Mouse (Mus musculus): ENCODE data around the gene Pxn. TPM values are rescaled to one million over a fixed set of nuclear protein-coding genes. Genes with fewer than 3 reads are reported as not detected.

Gene Pxn
- polyA plus RNA-seq, 1 experiment from 2014 or later: 40.3 TPM

- no peaks in the 10 kb centered on the region for H3K9me3 ChIP-seq
- H3K4me2 ChIP-seq: no peak overlapping the region
- peak overlapping the region; percentile 34 for H3K9ac ChIP-seq (replicated peaks)
- peaks cover 76% of the 10 kb centered on the region for H3K36me3 ChIP-seq
- peaks cover 44% of the 10 kb centered on the region for H3K4me1 ChIP-seq (replicated peaks)
- 82% methylated on average over 11 of the region's 11 CpGs for WGBS
- H3K27ac ChIP-seq: peak overlapping the region; percentile 50
- no peak overlapping the region for H3K4me3 ChIP-seq (replicated peaks)
- no peak for ATAC-seq (ENCODE audit: insufficient number of reproducible peaks, insufficient read depth, low FRiP score, low TSS enrichment, low read depth)
- H3K27me3 ChIP-seq: no peaks in the 10 kb centered on the region
Measured at GRCm38 (mm10) chr5:115546536-115546935, 40.1 kb downstream of the Pxn start.

DNA sequence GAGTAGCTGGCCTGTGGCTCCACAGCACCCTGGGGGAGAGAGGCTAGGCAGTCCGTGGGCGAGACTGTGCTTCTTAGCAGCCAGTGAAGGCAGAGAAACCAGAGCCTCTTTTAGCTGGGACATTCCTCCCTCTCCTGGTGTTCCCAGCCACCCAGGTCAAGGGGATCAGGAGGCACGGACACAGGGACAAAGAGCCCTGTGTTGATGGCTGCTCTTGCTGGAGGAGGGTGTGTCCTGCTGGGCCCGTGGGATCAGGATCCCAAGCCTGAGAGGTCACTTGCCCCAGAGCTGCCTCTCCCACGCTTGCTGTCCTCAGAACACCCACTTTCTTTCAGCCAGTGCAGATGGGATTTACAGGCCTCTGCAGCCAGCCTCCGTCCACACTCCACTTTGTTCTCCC lies 40.5 kb downstream of the Pxn start:
- H3K27ac ChIP-seq: peak overlapping the region; percentile 50
- peak overlapping the region; percentile 34; the same call in 1 of the 2 replicates for H3K9ac ChIP-seq (replicated peaks)
- WGBS: 60% methylated on average over 6 of the region's 6 CpGs
- H3K4me3 ChIP-seq (replicated peaks): no peak overlapping the region
- peaks cover 43% of the 10 kb centered on the region for H3K4me1 ChIP-seq (replicated peaks)
- ATAC-seq (ENCODE audit: insufficient number of reproducible peaks, insufficient read depth, low FRiP score, low TSS enrichment, low read depth): no peak
- no peaks in the 10 kb centered on the region for H3K27me3 ChIP-seq
- H3K36me3 ChIP-seq: peaks cover 81% of the 10 kb centered on the region
- no peak overlapping the region for H3K4me2 ChIP-seq
- H3K9me3 ChIP-seq: no peaks in the 10 kb centered on the region

DNA sequence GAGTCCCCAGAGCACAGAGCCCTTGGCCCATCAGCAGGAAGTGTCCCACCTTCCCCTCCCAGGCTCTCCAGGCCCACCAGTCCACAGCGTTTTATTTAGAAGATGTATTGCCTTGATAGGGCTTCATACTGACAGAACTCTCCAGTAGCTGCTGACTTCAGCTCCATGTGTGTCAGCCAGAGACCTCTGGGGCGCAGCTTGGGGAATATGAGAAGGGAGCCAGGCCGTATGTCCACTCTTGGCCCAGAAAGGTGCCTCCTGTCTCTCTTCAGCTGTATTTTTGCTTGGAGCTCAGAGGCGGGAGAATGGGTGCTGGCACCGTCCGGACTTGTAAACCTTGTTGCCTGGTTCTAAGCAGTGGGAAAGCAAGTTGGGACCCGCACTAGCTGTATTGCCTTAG lies 40.9 kb downstream of the Pxn start:
- Histone ChIP-seq H3K9me3 (no peaks in the 10 kb centered on the region), H3K27ac (peak overlapping the region; percentile 50; the same call in 1 of the 2 replicates), H3K4me1 (replicated peaks) (peaks cover 39% of the 10 kb centered on the region), H3K4me2 (no peak overlapping the region), H3K9ac (replicated peaks) (no peak overlapping the region), H3K36me3 (peaks cover 85% of the 10 kb centered on the region), H3K4me3 (replicated peaks) (no peak overlapping the region), H3K27me3 (no peaks in the 10 kb centered on the region)
- 85% methylated on average over 7 of the region's 7 CpGs for WGBS
- ATAC-seq (ENCODE audit: insufficient number of reproducible peaks, insufficient read depth, low FRiP score, low TSS enrichment, low read depth): no peak

DNA sequence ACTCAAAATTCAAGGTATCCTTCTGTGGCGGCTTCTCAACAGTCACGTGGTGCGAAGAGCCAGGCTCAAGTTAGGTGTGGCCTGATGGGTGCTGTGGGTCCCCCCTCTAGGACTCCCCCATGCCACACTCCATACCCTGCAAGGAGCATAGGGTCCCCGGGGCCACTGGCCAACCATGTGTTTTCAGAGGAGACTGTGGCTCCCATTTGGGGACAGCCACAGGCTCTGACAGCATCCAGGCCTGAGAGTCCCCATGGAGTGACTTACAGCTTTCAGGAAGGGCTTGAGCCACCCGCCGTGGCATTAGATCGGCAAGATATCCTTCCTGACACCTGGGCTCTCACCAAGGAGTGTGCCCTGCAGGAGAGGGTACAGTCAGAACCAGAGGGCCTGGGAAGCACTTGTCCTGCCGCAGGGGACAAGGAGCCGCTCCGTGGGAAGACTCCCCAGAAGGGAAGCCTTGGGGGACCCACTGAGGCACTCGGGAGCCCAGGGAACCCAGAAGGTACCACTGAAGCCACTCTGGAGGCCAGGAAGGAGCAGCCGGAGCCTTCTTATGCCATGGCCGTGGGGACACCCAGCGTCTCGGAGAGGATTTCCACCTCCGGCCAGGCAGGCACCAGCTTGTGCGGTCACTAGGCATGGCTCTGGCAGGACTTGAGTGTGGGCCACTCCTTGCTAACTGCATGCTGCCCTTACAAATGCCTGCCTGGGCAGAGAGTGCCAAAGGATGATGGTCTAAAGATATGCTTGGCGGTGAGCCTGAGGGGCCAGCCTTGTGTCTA lies 42.2 kb downstream of the Pxn start:
- 89% methylated on average over 18 of the region's 18 CpGs for WGBS
- Histone ChIP-seq H3K27ac (no peak overlapping the region), H3K4me2 (no peak overlapping the region), H3K27me3 (no peaks in the 10 kb centered on the region), H3K9me3 (no peaks in the 10 kb centered on the region), H3K9ac (replicated peaks) (no peak overlapping the region), H3K4me3 (replicated peaks) (no peak overlapping the region), H3K36me3 (peaks cover 97% of the 10 kb centered on the region), H3K4me1 (replicated peaks) (peaks cover 26% of the 10 kb centered on the region)
- no peak for ATAC-seq (ENCODE audit: insufficient number of reproducible peaks, insufficient read depth, low FRiP score, low TSS enrichment, low read depth)

GRCm38 (mm10) chr5:115550482-115551005 lies 44.1 kb downstream of the Pxn start:
- no peaks in the 10 kb centered on the region for H3K9me3 ChIP-seq
- H3K4me2 ChIP-seq: no peak overlapping the region
- ATAC-seq (ENCODE audit: insufficient number of reproducible peaks, insufficient read depth, low FRiP score, low TSS enrichment, low read depth): no peak
- H3K36me3 ChIP-seq: peaks cover 99% of the 10 kb centered on the region
- no peaks in the 10 kb centered on the region for H3K27me3 ChIP-seq
- no peak overlapping the region for H3K4me3 ChIP-seq (replicated peaks)
- 0 out of 2 replicates have a peak overlapping the region, but pooled peaks have one; percentile 8 for H3K9ac ChIP-seq (replicated peaks)
- no peak overlapping the region for H3K27ac ChIP-seq
- 72% methylated on average over 11 of the region's 11 CpGs for WGBS
- H3K4me1 ChIP-seq (replicated peaks): peaks cover 8% of the 10 kb centered on the region; the same call in 1 of the 2 replicates

- no peak overlapping the region for H3K4me2 ChIP-seq
- WGBS: 83% methylated on average over 12 of the region's 12 CpGs
- no peaks in the 10 kb centered on the region for H3K9me3 ChIP-seq
- no peak for ATAC-seq (ENCODE audit: insufficient number of reproducible peaks, insufficient read depth, low FRiP score, low TSS enrichment, low read depth)
- H3K36me3 ChIP-seq: peaks cover 92% of the 10 kb centered on the region
- no peak overlapping the region for H3K4me3 ChIP-seq (replicated peaks)
- no peak overlapping the region for H3K9ac ChIP-seq (replicated peaks)
- peaks cover 8% of the 10 kb centered on the region for H3K4me1 ChIP-seq (replicated peaks)
- no peak overlapping the region for H3K27ac ChIP-seq
- no peaks in the 10 kb centered on the region for H3K27me3 ChIP-seq
Measured at GRCm38 (mm10) chr5:115551386-115551785, 44.9 kb downstream of the Pxn start.

GRCm38 (mm10) chr5:115551799-115552198 lies 45.3 kb downstream of the Pxn start:
- Histone ChIP-seq H3K4me2 (no peak overlapping the region), H3K27me3 (no peaks in the 10 kb centered on the region), H3K9ac (replicated peaks) (no peak overlapping the region), H3K27ac (no peak overlapping the region), H3K4me3 (replicated peaks) (no peak overlapping the region), H3K36me3 (peaks cover 88% of the 10 kb centered on the region), H3K9me3 (no peaks in the 10 kb centered on the region), H3K4me1 (replicated peaks) (peaks cover 4% of the 10 kb centered on the region)
- 86% methylated on average over 13 of the region's 13 CpGs for WGBS
- no peak for ATAC-seq (ENCODE audit: insufficient number of reproducible peaks, insufficient read depth, low FRiP score, low TSS enrichment, low read depth)

DNA sequence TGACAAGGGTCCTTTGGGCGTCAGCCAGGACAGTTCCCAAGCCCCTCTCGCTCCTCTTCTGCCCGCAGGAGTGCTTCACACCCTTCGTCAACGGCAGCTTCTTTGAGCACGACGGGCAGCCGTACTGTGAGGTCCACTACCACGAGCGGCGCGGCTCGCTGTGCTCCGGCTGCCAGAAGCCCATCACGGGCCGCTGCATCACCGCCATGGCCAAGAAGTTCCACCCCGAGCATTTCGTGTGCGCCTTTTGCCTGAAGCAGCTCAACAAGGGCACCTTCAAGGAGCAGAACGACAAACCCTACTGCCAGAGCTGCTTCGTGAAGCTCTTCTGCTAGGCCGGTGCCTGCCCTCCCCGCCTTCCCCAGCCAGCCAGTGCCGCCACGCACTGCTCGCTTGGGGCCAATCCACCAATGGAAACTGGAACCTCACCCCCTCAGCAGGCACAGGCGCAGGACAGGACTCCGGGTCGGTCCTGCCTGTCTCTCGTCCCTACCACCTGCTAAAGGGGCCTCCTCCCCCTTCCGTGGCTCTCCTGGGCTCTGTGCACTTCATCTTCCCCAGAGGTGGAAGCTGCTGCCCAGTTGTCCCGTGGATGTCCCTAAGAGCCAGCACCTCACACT lies 47.4 kb downstream of the Pxn start:
- Histone ChIP-seq H3K9me3 (no peaks in the 10 kb centered on the region), H3K9ac (replicated peaks) (no peak overlapping the region; the same call in 1 of the 2 replicates), H3K4me2 (no peak overlapping the region), H3K36me3 (peaks cover 67% of the 10 kb centered on the region), H3K27me3 (no peaks in the 10 kb centered on the region), H3K4me3 (replicated peaks) (no peak overlapping the region), H3K27ac (no peak overlapping the region), H3K4me1 (replicated peaks) (peaks cover 3% of the 10 kb centered on the region)
- no peak for ATAC-seq (ENCODE audit: insufficient number of reproducible peaks, insufficient read depth, low FRiP score, low TSS enrichment, low read depth)
- WGBS: 90% methylated on average over 33 of the region's 33 CpGs

DNA sequence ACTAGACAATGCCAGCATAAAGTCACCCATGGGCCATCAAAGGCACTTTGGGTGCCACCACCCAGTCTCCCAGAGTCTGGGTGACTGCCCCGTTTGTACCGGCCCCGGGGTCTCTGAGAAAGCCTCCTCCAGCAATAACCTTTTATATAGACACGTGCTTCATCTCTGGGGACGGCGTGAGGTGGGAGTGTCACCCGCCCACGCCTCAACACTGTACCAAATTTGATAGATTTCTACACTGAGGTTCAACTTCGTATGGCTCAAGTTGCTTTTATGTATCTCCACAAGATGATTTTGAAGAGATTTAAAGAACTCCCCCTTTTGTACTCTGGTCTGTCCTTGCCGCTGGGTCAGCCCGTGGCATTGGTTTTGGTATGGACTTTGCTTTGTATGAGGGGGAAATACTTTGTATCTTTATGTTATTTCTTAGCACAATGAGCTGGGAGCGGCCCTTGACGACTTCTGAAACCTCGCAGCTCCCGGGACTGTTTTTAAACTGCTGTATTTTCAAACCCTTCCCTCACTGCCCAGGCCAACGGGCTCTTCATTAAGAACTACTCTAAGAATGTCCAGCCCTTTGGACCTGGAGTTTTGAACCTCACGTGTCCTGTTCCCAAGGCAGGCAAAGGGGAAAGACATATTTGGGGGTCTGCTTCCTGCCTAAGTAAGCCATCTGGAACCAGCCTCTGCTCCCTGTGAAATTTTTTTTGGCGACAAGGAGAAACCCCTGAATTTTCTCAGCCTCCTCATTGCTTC lies 48.2 kb downstream of the Pxn start:
- Histone ChIP-seq H3K27me3 (no peaks in the 10 kb centered on the region), H3K9ac (replicated peaks) (no peak overlapping the region; the same call in 1 of the 2 replicates), H3K4me1 (replicated peaks) (peaks cover 3% of the 10 kb centered on the region), H3K4me2 (no peak overlapping the region), H3K36me3 (peaks cover 60% of the 10 kb centered on the region), H3K4me3 (replicated peaks) (no peak overlapping the region), H3K27ac (no peak overlapping the region), H3K9me3 (no peaks in the 10 kb centered on the region)
- ATAC-seq (ENCODE audit: insufficient number of reproducible peaks, insufficient read depth, low FRiP score, low TSS enrichment, low read depth): no peak
- WGBS: 91% methylated on average over 18 of the region's 18 CpGs

- WGBS: 9% methylated on average over 8 of the region's 8 CpGs
- no peaks in the 10 kb centered on the region for H3K9me3 ChIP-seq
- no peak overlapping the region for H3K4me2 ChIP-seq
- H3K27ac ChIP-seq: no peak overlapping the region
- H3K4me1 ChIP-seq (replicated peaks): peaks cover 14% of the 10 kb centered on the region
- H3K27me3 ChIP-seq: no peaks in the 10 kb centered on the region
- no peak overlapping the region for H3K4me3 ChIP-seq (replicated peaks)
- no peak overlapping the region for H3K9ac ChIP-seq (replicated peaks)
- H3K36me3 ChIP-seq: peaks cover 54% of the 10 kb centered on the region
- no peak for ATAC-seq (ENCODE audit: insufficient number of reproducible peaks, insufficient read depth, low FRiP score, low TSS enrichment, low read depth)
Measured at GRCm38 (mm10) chr5:115556217-115556616, 49.7 kb downstream of the Pxn start.
